Mouse (Mus musculus) spleen, embryonic (tissue): ENCODE measurements at regions not wholly inside any gene's neighbourhood (a gene's known extent, or its start where the extent isn't known, plus 50 kb on each side); places are given as distances from the start of the nearest gene placed in this dataset.
"Not testable (repeated sequence)": the region's sequence is repeated elsewhere in the genome, so short reads cannot be mapped to it uniquely, and the experiment has no call there.

Experiments used
- CTCF ChIA-PET: fragments of 350-600 bp; sonication (Branson Sonifier 250); formaldehyde crosslinking; loops from one replicate; lab custom pipeline; 2022; lab: Charles Lee

GRCm38 (mm10) chr12:39594726-39595125, 443.1 kb downstream of the Arl4a start:
- CTCF ChIA-PET: no interaction called here

- CTCF ChIA-PET: not testable (repeated sequence)
Observed at GRCm38 (mm10) chr12:39593781-39594180, 444.0 kb downstream of the Arl4a start.

- CTCF ChIA-PET: no interaction called here
Observed at GRCm38 (mm10) chr12:39587204-39587909, 450.5 kb downstream of the Arl4a start.

DNA sequence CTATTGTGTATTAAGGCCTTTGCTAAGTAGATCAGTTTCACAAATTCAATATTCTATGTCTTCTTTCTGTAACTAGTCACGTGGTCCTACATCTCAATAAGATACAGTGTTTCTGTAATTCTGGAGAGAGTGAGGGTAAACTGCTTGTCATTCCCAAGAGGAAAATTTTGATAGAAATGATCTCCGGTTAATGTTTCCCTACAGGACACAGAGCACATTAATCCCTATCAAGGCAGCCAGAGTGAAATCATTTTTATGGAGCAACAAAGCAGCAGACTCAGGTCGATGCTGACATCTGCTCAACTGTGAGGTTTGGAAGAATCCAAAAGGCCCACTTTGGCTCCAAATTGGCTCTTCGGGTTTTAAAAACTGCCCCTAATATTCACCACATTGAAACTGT, 451.7 kb downstream of the Arl4a start:
- CTCF ChIA-PET: no interaction called here

- CTCF ChIA-PET: no interaction called here
Observed at GRCm38 (mm10) chr12:39577610-39578009, 460.2 kb downstream of the Arl4a start.

DNA sequence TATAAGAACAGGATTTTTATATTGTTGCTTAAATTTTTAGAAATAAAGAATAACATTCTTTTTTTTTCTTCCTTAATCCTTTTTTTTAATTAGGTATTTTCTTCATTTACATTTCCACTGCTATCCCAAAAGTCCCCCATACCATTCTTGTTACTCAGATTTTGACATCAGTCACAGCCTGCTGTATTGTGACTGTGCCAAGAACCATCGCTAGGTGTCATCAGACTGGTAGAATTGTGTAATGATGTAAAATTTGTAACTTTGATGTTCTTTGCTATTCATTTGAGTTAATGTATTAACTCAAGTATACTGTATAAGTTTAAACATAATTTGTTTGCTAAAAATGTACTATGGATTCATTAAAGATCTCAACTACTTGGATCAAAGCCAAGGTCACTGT, 465.0 kb downstream of the Arl4a start:
- CTCF ChIA-PET: no interaction called here

DNA sequence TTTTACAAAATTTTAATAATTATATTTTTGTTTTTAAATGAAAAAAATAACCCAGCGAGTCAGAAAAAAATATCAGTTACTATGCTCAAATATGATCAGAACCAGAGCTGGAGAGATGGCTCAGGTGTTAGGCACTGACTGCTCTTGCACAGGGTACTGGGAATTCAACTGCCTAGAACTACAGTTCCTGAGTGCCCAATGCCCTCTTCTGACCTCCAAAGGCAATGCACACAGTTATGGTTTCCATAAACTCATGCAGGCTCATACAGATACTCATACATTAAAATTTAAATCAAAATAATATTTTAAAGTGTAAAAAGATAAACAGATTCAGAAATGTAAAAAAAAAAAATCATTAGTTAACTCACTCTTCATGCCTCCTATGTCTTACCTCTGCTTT, 465.7 kb downstream of the Arl4a start:
- CTCF ChIA-PET: no interaction called here

GRCm38 (mm10) chr12:39560734-39561446, 476.9 kb downstream of the Arl4a start:
- CTCF ChIA-PET: no interaction called here

GRCm38 (mm10) chr12:39558491-39558890, 479.3 kb downstream of the Arl4a start:
- CTCF ChIA-PET: no interaction called here

DNA sequence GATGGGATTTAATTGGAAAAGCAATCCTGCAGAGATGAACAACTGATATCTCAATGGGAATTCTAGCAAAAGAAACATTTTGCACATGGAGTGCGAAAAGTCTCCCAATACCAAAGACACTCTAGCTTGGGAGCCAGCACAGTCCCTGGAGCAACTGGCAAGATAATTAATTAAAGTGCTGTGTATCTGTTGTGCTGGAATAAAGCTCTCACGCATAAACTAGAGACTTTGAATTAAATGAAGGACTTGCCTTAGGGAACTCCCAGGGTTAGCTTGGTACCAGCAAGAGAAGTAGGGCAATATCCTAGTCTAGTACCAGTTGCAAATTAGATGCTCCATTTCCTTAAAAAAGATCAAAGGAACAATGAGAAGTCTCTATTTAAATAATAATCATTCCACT, 501.5 kb downstream of the Arl4a start:
- CTCF ChIA-PET: no interaction called here

DNA sequence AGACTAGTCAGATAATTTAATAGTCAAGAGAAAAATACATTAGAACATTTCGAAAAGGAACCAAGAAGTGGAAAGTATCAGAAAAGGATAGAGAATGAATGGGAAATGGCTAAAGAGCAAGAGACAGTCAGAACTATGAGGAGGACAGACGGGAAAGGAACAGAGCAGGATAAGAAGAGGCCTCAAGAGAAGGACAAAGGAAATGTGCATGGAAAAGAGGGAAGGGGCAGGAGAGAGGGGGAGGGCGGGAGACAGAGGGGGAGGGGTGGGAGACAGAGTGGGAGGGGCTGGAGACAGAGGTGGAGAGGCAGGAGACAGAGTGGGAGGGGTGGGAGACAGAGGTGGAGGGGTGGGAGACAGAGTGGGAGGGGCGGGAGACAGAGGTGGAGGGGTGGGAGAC, 509.7 kb downstream of the Arl4a start:
- CTCF ChIA-PET: no interaction called here

DNA sequence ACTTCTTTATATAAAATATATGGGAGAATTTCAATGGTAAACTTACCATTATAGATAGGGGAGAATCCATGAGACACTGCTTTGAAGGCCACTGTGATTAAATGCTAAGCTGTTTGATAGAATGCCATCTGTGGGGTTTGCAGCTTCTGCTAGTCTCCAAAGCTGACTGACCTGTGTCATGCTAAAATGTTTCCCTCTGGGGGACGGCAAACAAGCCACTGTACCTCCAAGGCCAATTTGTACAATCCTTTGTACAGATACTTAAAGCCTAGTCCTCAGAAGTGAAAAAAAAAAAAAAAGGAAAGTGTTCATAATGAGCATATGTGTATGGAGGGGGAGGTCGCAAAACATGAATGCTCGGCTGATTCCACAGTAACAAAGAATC, 510.6 kb downstream of the Arl4a start:
- CTCF ChIA-PET: no interaction called here

- CTCF ChIA-PET: no interaction called here
Observed at GRCm38 (mm10) chr12:39526535-39527215, 511.1 kb downstream of the Arl4a start.

GRCm38 (mm10) chr12:39515690-39516089, 522.1 kb downstream of the Arl4a start:
- CTCF ChIA-PET: no interaction called here

GRCm38 (mm10) chr12:39510855-39511254, 527.0 kb downstream of the Arl4a start:
- CTCF ChIA-PET: no interaction called here

- CTCF ChIA-PET: interaction anchor here (0.6 kb wide), 1 partner anchor 643 kb away, joined by 3 read pairs; no protein-coding TSS in a partner anchor
Observed at GRCm38 (mm10) chr12:39510073-39510812, 527.6 kb downstream of the Arl4a start.

- CTCF ChIA-PET: interaction anchor here (0.6 kb wide), 2 partner anchors 1205 to 1342 kb away, joined by 3 to 10 read pairs; no protein-coding TSS in a partner anchor
Observed at GRCm38 (mm10) chr12:39496203-39496602, 541.6 kb downstream of the Arl4a start.

- CTCF ChIA-PET: no interaction called here
Observed at GRCm38 (mm10) chr12:39493578-39494218, 544.1 kb downstream of the Arl4a start.

GRCm38 (mm10) chr12:39493114-39493513, 544.7 kb downstream of the Arl4a start:
- CTCF ChIA-PET: no interaction called here

DNA sequence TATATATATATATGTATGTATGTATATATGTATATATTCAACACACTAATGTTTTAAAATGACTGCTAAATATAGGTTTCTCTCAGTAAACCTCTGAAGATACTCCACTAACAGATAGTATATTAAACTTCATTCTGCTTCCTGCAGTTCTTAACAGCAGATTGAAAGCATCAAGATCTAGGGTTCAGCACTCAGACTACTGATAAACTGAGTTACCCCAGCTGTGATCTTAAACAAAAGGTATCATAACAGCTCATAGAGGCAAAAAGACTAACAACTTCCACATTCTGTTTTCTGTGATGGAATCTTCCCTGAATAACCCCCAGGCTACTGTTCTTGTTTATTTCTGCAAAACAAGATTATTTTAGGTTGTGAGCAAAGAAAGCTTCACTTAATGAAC, 564.8 kb downstream of the Arl4a start:
- CTCF ChIA-PET: no interaction called here
